Mouse (Mus musculus) c-Kit-positive CD71-positive TER-119-positive erythroid progenitor cells, embryonic 14.5 days (primary cell): ENCODE results near the gene Sema3d.

Source experiments
- DNase-seq: peaks from one replicate; pipeline ENCODE4 v3.0.0-alpha.2; 2013; ENCODE audit warnings: low spot score

Gene Sema3d

DNA sequence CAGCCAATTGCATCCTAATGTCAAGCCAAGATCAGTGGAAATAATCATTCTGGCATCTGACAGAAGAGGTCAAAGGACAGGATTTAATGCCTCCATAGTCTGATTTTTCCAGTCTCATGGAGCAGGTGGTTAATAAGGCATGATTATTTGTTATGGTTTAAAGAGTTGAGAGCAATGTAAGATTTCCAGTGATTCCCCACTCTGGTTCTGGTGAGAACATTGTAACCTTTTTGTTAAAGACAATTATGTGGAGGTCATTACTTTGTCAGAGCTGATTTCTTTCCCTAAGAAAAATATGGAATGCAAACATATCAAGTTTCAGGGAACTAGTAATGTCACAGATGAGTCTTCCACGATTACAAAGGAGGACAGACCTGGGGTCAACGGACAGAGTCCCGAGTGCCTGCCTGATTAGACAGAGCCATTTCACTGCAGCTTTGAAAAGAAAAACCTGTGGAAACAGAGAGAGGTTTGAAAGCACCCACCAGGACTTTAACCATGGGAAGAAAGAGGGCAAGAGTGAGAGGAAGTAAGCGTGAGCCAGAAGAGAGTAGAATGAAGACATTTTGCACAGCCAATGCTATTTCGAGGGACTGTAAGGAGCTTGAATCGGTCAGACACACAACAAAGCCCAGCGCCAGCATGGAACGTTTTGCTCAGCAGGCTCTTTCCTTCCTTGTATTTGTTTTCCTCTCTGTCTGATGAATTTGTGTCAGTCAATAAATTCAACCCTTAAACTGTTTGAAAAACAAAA, 251.2 kb downstream of the Sema3d start:
- DNase-seq: no peak

DNA sequence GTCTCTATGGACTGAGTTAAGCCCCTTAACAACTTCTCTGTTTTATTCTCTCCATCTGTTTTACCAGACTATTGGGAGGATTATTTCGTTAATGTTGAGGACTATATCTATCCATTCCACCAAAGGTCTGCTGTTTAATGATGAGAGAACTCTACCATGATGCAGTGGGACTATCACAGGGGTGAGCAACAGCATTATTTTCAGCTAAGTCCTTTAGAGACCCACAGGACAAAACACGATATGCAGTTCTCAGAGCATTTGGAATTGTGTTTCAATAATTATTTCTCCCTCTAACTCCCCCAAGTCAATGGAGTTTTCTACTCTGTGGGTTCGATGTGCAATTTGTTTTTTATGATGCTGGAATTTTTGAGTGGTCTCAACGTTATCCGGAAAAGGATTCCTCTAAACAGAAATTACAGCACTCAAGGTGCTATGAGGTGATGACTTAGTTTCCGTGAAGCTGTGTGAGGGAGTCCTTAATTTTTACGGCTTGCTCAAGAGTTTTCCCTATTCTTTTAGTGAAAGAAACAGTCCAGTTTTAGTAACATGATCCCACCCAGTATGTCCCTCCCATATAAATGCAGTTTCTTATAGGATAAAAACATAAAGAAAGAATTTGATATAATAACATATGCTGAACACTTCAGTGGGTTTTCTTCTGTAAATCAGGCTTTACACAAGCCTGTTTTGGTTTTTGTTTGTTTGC, 254.7 kb downstream of the Sema3d start:
- DNase-seq: no peak
